Mouse (Mus musculus): ENCODE results near the gene Wfikkn2. TPM values are rescaled to one million over a fixed set of nuclear protein-coding genes. Genes with fewer than 3 reads are reported as not detected.

The Wfikkn2 gene
- total and polyA plus RNA-seq, 3 experiments, result 0.04 to 0.11 (median 0.08) TPM

GRCm38 (mm10) chr11:94211124-94211603, 34.6 kb downstream of the Wfikkn2 start, which contains the start of gene Tob1 (continued):
- TF ChIP-seq SMC3 (IDR thresholded peaks at IDR 0.05; ENCODE audit: low read depth, low read length) (peak; percentile 9), MEF2A (IDR thresholded peaks at IDR 0.05; ENCODE audit: borderline replicate concordance, low read depth, low read length) (peak; percentile 88), CHD2 (IDR thresholded peaks at IDR 0.05; ENCODE audit: low read length) (peak; percentile 94), ZMIZ1 (IDR thresholded peaks at IDR 0.05; ENCODE audit: low read depth, low read length) (peak; percentile 100), MXI1 (IDR thresholded peaks at IDR 0.05; ENCODE audit: low read depth, low read length) (peak; percentile 53; the same call in 1 of the 2 replicates), IRF4 (IDR thresholded peaks at IDR 0.05; ENCODE audit: low read depth, low read length) (peak; percentile 73), MYC (IDR thresholded peaks at IDR 0.05; ENCODE audit: low read depth, low read length) (no peak), JUND (conservative IDR thresholded peaks at IDR 0.05; ENCODE audit: low read depth, low read length) (no peak), UBTF (IDR thresholded peaks at IDR 0.05; ENCODE audit: low read depth, low read length) (peak; percentile 95), RCOR1 (conservative IDR thresholded peaks at IDR 0.05; ENCODE audit: low read depth, low read length) (no peak)

- peaks cover 10 to 13% of the 10 kb centered on the region in 2 experiments for H3K36me3 ChIP-seq (replicated peaks in 1 of 2; ENCODE audit: control insufficient read depth in 1 of 2, insufficient read depth in 1 of 2, low read length in 1 of 2)
These were observed 35.4 kb downstream of the Wfikkn2 start for GRCm38 (mm10) chr11:94210191-94211086.

More at GRCm38 (mm10) chr11:94210191-94211086, 35.4 kb downstream of the Wfikkn2 start:
- DNase-seq (ENCODE audit: extremely low read depth), result peak; percentile 96
- peaks cover 5% of the 10 kb centered on the region for H3K27me3 ChIP-seq (replicated peaks)
- H3K27ac ChIP-seq (ENCODE audit: insufficient read depth, low read depth), result peak overlapping the region; percentile 65
- H3K79me2 ChIP-seq (replicated peaks; ENCODE audit: control insufficient read depth, extremely low read depth, insufficient read depth, poor library complexity, severe bottlenecking), result peaks cover 29% of the 10 kb centered on the region
- H3K9me3 ChIP-seq (replicated peaks; ENCODE audit: low read length), result no peaks in the 10 kb centered on the region
- peak overlapping the region; percentile 85 for H3K4me2 ChIP-seq (ENCODE audit: insufficient read depth, low read depth, poor library complexity, severe bottlenecking)
- TF ChIP-seq MAX (IDR thresholded peaks at IDR 0.05; ENCODE audit: low read length), result no peak; the same call in 1 of the 2 replicates
- TF ChIP-seq MEF2A (IDR thresholded peaks at IDR 0.05; ENCODE audit: borderline replicate concordance, low read depth, low read length), result peak; percentile 92
- no peak for TF ChIP-seq ZC3H11A (IDR thresholded peaks at IDR 0.05; ENCODE audit: low read depth, low read length)
- 0 out of 2 replicates have a peak, but pooled peaks have one; percentile 34 for TF ChIP-seq ZNF384 (IDR thresholded peaks at IDR 0.05; ENCODE audit: low read depth, low read length)
- TF ChIP-seq CHD2 (IDR thresholded peaks at IDR 0.05; ENCODE audit: low read length), result peak; percentile 89
- peak in 1 of 2 experiments; percentile 25; a peak in 1 of 4 replicates for TF ChIP-seq CTCF (conservative IDR thresholded peaks at IDR 0.05 in 1 of 2, IDR thresholded peaks at IDR 0.05 in 1 of 2; ENCODE audit: low read depth in 2 of 2, low read length in 2 of 2)
- TF ChIP-seq MAZ (IDR thresholded peaks at IDR 0.05; ENCODE audit: low read depth, low read length), result peak; percentile 11
- peak; percentile 53; the same call in 1 of the 2 replicates for TF ChIP-seq POLR2A (IDR thresholded peaks at IDR 0.05; ENCODE audit: low read depth, low read length)
- no peak for TF ChIP-seq USF1 (IDR thresholded peaks at IDR 0.05; ENCODE audit: low read depth, low read length)
- peak; percentile 73 for TF ChIP-seq SIN3A (IDR thresholded peaks at IDR 0.05; ENCODE audit: low read length)
- TF ChIP-seq HCFC1 (IDR thresholded peaks at IDR 0.05; ENCODE audit: low read depth, low read length), result peak; percentile 7; the same call in 1 of the 2 replicates
- TF ChIP-seq IRF4 (IDR thresholded peaks at IDR 0.05; ENCODE audit: low read depth, low read length), result peak; percentile 5; the same call in 1 of the 2 replicates
- no peak for TF ChIP-seq MAFK (IDR thresholded peaks at IDR 0.05; ENCODE audit: insufficient replicate concordance, low read length)
- TF ChIP-seq BHLHE40 (IDR thresholded peaks at IDR 0.05; ENCODE audit: low read depth, low read length), result peak; percentile 61
- TF ChIP-seq JUND (conservative IDR thresholded peaks at IDR 0.05; ENCODE audit: low read depth, low read length), result no peak
- TF ChIP-seq MXI1 (IDR thresholded peaks at IDR 0.05; ENCODE audit: low read depth, low read length), result peak; percentile 88
- no peak for TF ChIP-seq USF2 (conservative IDR thresholded peaks at IDR 0.05; ENCODE audit: low read depth, low read length)
- TF ChIP-seq TCF12 (IDR thresholded peaks at IDR 0.05; ENCODE audit: low read depth, low read length), result peak; percentile 48; the same call in 1 of the 2 replicates
- TF ChIP-seq ETS1 (conservative IDR thresholded peaks at IDR 0.05; ENCODE audit: low read depth, low read length), result peak; percentile 24; the same call in 1 of the 2 replicates
- TF ChIP-seq RCOR1 (conservative IDR thresholded peaks at IDR 0.05; ENCODE audit: low read depth, low read length), result no peak
- TF ChIP-seq ELF1 (IDR thresholded peaks at IDR 0.05; ENCODE audit: low read depth, low read length), result peak; percentile 16; the same call in 1 of the 2 replicates
- peak; percentile 31; the same call in 1 of the 2 replicates for TF ChIP-seq NRF1 (IDR thresholded peaks at IDR 0.05; ENCODE audit: low read depth, low read length)
- peak; percentile 9; the same call in 1 of the 2 replicates for TF ChIP-seq SMC3 (IDR thresholded peaks at IDR 0.05; ENCODE audit: low read depth, low read length)
- peak; percentile 59; the same call in 1 of the 2 replicates for TF ChIP-seq CHD1 (IDR thresholded peaks at IDR 0.05; ENCODE audit: low read depth, low read length)
- no peak; the same call in 1 of the 2 replicates for TF ChIP-seq ZMIZ1 (IDR thresholded peaks at IDR 0.05; ENCODE audit: low read depth, low read length)
- TF ChIP-seq MYC (IDR thresholded peaks at IDR 0.05; ENCODE audit: low read depth, low read length), result peak; percentile 84
- peak overlapping the region; percentile 60 to 66 (median 64) for H3K4me3 ChIP-seq (replicated peaks in 1 of 3; ENCODE audit: low read depth in 2 of 3, low read length in 2 of 3, poor library complexity in 1 of 3)
- peaks cover 4 to 22% of the 10 kb centered on the region in 2 experiments; a peak in 3 of 4 replicates for H3K4me1 ChIP-seq (ENCODE audit: control insufficient read depth in 1 of 2, insufficient read depth in 2 of 2)
- dilution Hi-C loops (cut with MboI; ENCODE audit: extremely low pct_ligation_motif_present, extremely low pct_unique_long_range_greater_than_20kb, low sequenced_read_pairs), result no loop called here
- H3K9ac ChIP-seq (ENCODE audit: insufficient read depth, low read depth), result peak overlapping the region; percentile 31
- in situ Hi-C loops (cut with MboI; ENCODE audit: low pct_ligation_motif_present, low pct_unique_long_range_greater_than_20kb, low sequenced_read_pairs), result no loop called here

All from CH12.LX (cell line).